Mouse (Mus musculus) neural tube, embryonic 10.5 days (tissue): ENCODE data around the gene Fgf12.

Source experiments
- DNase-seq: peaks from one replicate; pipeline ENCODE4 v3.0.0-alpha.2; 2017; ENCODE audit warnings: low spot score; ENCODE audit errors: extremely low spot score

Fgf12 gene

GRCm38 (mm10) chr16:28336700-28337099, 416.2 kb downstream of the Fgf12 start:
- DNase-seq: no peak

- DNase-seq: no peak
Observed at GRCm38 (mm10) chr16:28335025-28335424, 417.8 kb downstream of the Fgf12 start.

GRCm38 (mm10) chr16:28323576-28323975, 429.3 kb downstream of the Fgf12 start:
- DNase-seq: no peak

GRCm38 (mm10) chr16:28311618-28312017, 441.2 kb downstream of the Fgf12 start:
- no peak for DNase-seq

GRCm38 (mm10) chr16:28303889-28304288, 449.0 kb downstream of the Fgf12 start:
- DNase-seq: no peak

GRCm38 (mm10) chr16:28289689-28290330, 463.1 kb downstream of the Fgf12 start:
- DNase-seq: no peak

- no peak for DNase-seq
Observed at GRCm38 (mm10) chr16:28257904-28258303, 495.0 kb downstream of the Fgf12 start.

GRCm38 (mm10) chr16:28254303-28254702, 498.6 kb downstream of the Fgf12 start:
- no peak for DNase-seq

GRCm38 (mm10) chr16:28251930-28252329, 500.9 kb downstream of the Fgf12 start:
- no peak for DNase-seq

- no peak for DNase-seq
Observed at GRCm38 (mm10) chr16:28242867-28243649, 509.8 kb downstream of the Fgf12 start.

GRCm38 (mm10) chr16:28239382-28239781, 513.5 kb downstream of the Fgf12 start:
- no peak for DNase-seq

GRCm38 (mm10) chr16:28238019-28238868, 514.6 kb downstream of the Fgf12 start:
- DNase-seq: no peak

- no peak for DNase-seq
Observed at GRCm38 (mm10) chr16:28215930-28216329, 536.9 kb downstream of the Fgf12 start.

GRCm38 (mm10) chr16:28212411-28212810, 540.5 kb downstream of the Fgf12 start:
- no peak for DNase-seq

GRCm38 (mm10) chr16:28156443-28156842, 596.4 kb downstream of the Fgf12 start:
- no peak for DNase-seq

GRCm38 (mm10) chr16:28140972-28141371, 611.9 kb downstream of the Fgf12 start:
- no peak for DNase-seq

GRCm38 (mm10) chr16:28127006-28127405, 625.9 kb downstream of the Fgf12 start:
- no peak for DNase-seq
